Mouse (Mus musculus) layer of hippocampus, adult 2 months (tissue): Measurements from ENCODE around the gene Cox17. TPM values are rescaled to one million over a fixed set of nuclear protein-coding genes. Genes with fewer than 3 reads are reported as not detected.
"Not testable (repeated sequence)": the region's sequence is repeated elsewhere in the genome, so short reads cannot be mapped to it uniquely, and the experiment has no call there.

Experiments used
- DNase-seq, 2 experiments: peaks; one replicate each; pipeline ENCODE4 v3.0.0; 2022; ENCODE audit warnings: low spot score in 2 of 2
- H3K27ac ChIP-seq: fragments of 200-600 bp; 2 replicates; pipeline ENCODE4 v1.8.1; 2022
- H3K4me3 ChIP-seq: fragments of 200-600 bp; 2 replicates; pipeline ENCODE4 v1.8.1; 2022; ENCODE audit warnings: mild to moderate bottlenecking
- CTCF ChIP-seq: fragments of 200-600 bp; conservative IDR thresholded peaks from 2 replicates; pipeline ENCODE4 v1.8.1; 2022; ENCODE audit warnings: antibody characterized with exemption, mild to moderate bottlenecking, moderate library complexity
- total RNA-seq, 2 experiments: library from RNA; stranded (reverse); gene quantifications; 2 replicates each; pipeline ENCODE4 v1.2.3; 2021

Cox17 gene
- total RNA-seq, 2 experiments from 2014 or later = 123 to 126 TPM

DNA sequence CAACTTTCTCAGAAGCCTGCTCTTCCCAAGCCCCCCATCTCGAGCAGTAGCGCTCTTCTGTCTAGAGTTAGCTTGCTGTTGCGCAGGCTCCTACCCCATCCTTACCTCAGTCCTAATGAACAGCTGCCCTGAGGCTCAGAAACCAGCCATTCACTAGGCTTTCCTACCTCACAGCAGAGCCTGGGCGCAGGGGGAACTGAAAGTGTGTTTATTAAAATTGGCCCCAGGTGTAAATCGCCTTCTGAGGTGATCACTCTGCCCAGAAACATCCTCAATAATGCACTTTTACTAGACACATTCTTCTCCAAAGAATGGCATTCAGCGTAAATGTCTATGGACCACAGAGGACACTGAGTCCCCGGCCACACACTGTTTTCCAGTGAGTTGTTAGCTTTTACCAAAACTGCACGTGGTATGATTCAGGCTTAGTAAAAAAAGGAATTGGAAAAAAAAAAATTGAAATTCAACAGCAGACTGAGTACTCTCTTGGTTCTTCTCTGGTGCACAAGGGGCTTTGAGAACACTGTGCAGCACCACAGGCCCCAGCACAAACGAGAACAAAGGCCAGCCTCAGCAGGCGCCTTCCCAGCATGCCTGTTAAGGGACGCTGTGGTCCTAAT lies 19.9 kb upstream of the Cox17 start:
- no peak for TF ChIP-seq CTCF
- H3K4me3 ChIP-seq = no peak overlapping the region
- H3K27ac ChIP-seq = no peak overlapping the region
- DNase-seq = no peak

- DNase-seq = no peak
- Histone ChIP-seq H3K27ac (no peak overlapping the region), H3K4me3 (no peak overlapping the region)
- TF ChIP-seq CTCF = peak; percentile 22; the same call in 1 of the 2 replicates
Observed at GRCm38 (mm10) chr16:38329340-38329739, 17.5 kb upstream of the Cox17 start.

DNA sequence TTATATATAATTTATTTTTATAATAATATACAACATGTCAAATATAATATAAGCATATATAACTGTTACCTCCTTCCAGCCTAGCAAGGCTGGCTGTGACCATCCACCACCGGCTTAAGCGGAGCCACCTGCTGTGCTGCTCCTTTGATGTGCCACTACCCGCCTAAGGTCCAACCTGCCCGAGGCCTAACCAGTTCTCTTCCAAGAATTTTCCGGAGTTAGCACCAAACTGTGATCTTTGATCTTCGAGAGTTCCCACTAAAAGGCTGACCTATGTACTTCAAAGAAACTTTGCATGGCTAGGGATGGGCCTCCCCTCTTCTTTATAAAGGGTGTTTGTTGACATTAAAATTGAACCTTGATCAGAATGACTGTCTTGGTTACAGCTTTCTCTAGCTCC lies 12.4 kb upstream of the Cox17 start:
- Histone ChIP-seq H3K27ac (no peak overlapping the region), H3K4me3 (no peak overlapping the region)
- TF ChIP-seq CTCF = no peak
- DNase-seq = no peak

GRCm38 (mm10) chr16:38338077-38338476 lies 8.7 kb upstream of the Cox17 start:
- not testable (repeated sequence) for DNase-seq, H3K27ac ChIP-seq, H3K4me3 ChIP-seq
- peak; percentile 56 for TF ChIP-seq CTCF

GRCm38 (mm10) chr16:38341396-38342324 lies 5.1 kb upstream of the Cox17 start, which contains the start of gene Maats1:
Gene Maats1 (minus strand): TSS chr16:38342143.
- TF ChIP-seq CTCF = no peak
- DNase-seq = peak; percentile 67 to 70
- peak within 1 kb of the TSS; percentile 55 for H3K27ac ChIP-seq
- H3K4me3 ChIP-seq = peak within 1 kb of the TSS; percentile 59

GRCm38 (mm10) chr16:38344941-38345725 lies 1.7 kb upstream of the Cox17 start:
- peak; percentile 68 for TF ChIP-seq CTCF
- peak in 1 of 2 experiments; percentile 19 for DNase-seq
- Histone ChIP-seq H3K4me3 (no peak overlapping the region), H3K27ac (no peak overlapping the region)

DNA sequence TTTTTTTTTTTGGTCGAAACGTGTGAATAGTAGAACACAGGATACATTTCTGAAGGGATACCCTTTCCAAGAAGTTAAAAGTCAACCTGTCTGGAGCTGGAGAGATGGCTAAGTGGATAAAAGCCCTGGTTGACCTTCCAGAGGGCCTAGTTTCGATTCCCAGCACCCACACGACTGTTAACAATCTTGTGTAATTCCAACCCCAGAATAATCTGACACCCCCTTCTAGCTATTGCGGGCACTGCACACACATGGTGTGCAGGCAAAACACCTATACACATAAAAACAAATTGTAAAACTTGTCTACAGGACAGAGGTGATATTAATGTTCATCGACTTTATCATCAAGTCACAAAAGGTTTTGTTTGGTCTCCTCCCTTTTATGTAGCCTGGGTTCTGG lies 797 bp downstream of the Cox17 start:
- peak overlapping the region; percentile 93; the same call in 1 of the 2 replicates for H3K27ac ChIP-seq
- H3K4me3 ChIP-seq = peak overlapping the region; percentile 82
- no peak for TF ChIP-seq CTCF
- no peak for DNase-seq

DNA sequence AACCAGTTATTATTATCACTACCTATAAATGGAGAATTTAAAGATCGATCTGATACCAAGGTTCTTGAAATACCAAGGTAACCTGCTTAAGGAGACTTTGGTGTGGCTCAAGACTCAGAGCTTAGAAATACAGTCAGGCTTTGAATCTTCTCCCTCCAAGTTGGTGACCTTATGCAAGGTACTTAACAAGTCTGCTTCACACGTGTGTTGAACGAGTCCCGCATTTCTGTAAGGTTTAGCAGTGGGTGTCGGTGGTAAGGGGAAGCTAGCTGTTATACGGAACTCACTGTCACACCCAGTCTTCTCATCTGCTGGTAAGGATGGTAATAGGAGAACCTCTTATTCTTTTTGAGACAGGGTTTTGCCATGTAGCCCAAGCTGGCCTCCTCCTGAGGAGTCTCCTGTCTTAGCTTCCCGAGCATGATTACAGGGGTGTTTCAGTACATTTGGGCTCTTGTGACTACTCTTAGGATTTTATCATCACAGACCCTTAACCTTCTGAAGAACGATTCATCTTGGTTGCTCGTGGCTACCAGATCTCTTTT lies 1.5 kb downstream of the Cox17 start:
- Histone ChIP-seq H3K4me3 (no peak overlapping the region), H3K27ac (no peak overlapping the region)
- DNase-seq = no peak
- no peak for TF ChIP-seq CTCF

- no peak for TF ChIP-seq CTCF
- H3K4me3 ChIP-seq = no peak overlapping the region
- no peak for DNase-seq
- H3K27ac ChIP-seq = no peak overlapping the region
Observed at GRCm38 (mm10) chr16:38349881-38350280, 3.1 kb downstream of the Cox17 start.

DNA sequence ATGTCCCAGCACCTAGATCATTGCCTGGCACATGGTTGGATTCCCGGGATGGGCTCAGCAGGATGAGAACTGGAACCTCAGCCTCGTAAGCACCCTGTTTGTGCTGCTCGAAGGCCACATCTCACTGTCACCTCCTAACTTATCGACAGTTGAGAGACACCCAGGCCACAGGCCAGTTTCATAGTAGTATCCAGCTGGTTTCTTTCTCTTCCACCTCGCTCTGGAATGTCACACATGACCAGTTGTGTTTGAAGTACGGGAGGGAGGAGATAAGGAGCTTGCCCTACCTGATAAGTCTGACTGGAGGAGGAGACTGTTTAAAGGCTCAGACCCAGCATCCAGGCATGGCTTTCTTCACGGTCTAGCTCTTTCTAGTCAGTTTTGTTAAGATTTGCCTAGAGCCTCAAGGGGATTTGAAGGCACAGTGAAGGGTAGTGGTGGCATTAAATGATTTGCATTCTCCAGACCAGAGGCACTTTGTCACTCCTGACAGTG lies 3.6 kb downstream of the Cox17 start:
- TF ChIP-seq CTCF = no peak
- no peak for DNase-seq

DNA sequence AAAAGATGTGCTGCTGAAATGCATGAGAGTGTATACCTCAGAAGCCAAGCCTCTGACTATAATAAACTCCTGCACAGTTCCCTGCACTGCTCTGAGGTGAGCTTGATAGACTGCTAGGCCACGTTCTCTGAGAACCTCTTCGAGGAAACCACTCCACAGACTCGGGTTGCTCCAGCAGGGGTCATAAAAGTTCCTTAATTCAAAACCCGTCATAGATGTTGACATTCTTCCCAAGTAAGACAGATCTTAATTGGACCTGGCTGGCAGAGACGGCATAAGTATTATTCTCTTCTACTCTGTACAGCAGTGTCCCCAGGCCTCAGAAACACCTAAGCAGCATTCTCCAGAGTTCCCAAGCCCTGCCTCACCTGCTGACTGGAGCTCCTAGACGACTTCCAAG lies 4.1 kb downstream of the Cox17 start:
- no peak overlapping the region for H3K27ac ChIP-seq
- no peak overlapping the region for H3K4me3 ChIP-seq
- no peak for DNase-seq
- no peak for TF ChIP-seq CTCF

More for the DNA sequence above, 3.6 kb downstream of the Cox17 start:
- H3K4me3 ChIP-seq = no peak overlapping the region
- H3K27ac ChIP-seq = no peak overlapping the region

DNA sequence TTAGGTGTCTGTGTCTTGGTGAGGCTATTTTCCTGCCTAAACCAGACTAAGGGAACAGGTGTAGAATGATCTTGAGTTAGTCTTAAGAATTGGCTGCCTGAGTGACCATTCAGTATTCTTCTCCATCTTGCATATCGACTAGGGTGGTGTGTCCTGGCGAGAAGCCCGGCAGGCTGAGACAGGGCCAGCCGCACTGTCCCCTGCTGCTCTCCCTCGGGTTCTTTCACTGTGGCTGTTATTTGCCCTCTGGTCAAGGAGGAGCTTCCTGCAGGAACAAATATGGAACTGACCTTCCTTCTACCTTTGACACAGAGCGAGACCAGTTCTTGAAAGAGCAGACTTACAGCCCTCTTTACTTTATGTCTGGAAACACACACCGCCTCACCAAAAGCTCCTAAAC lies 5.2 kb downstream of the Cox17 start:
- Histone ChIP-seq H3K4me3 (no peak overlapping the region), H3K27ac (no peak overlapping the region)
- DNase-seq = no peak
- no peak for TF ChIP-seq CTCF
